Mouse (Mus musculus) adrenal gland (tissue): Measurements from ENCODE around the gene Pllp.

Source experiments
- intact Hi-C: fragments of 180-260 bp; cut with DNase I; formaldehyde crosslinking; loops from one replicate; pipeline ENCODE4 v1.15.1; 2025

Gene Pllp

DNA sequence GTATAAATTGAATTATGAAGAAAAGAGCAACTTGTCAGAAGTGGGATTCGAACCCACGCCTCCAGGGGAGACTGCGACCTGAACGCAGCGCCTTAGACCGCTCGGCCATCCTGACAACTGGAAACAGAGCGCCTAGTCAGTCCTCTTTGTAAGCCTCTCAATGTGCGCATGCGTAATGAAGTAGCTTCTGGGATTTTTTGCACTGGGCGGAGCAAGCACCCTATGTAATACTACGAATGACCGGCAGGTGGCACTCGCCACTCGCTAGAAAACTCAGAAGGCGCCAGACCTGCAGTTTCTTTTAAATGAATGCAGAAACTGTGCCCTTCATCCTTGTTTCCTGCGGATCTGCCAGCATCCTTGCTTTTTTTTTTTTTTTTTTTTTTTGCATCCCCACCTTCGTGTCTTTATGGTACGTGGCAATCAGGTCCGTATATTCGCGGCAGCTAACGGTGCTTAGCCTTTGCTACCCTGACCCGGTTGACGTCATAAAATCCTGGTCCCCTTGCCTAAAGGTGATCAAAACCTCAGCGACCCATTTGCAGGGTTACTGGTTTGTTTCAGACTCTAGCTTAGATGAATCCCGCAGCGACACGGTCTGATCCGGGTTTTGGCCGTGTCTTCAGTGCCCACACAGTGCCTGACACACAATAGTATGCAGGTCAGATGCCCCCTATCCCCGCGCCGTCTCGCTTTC lies 8.0 kb upstream of the Pllp start:
- intact Hi-C loops = loop anchor here (1.0 to 5.0 kb wide), 4 partner anchors 102 to 212 kb away; partner anchors contain the start of genes Fam192a and Rspry1

DNA sequence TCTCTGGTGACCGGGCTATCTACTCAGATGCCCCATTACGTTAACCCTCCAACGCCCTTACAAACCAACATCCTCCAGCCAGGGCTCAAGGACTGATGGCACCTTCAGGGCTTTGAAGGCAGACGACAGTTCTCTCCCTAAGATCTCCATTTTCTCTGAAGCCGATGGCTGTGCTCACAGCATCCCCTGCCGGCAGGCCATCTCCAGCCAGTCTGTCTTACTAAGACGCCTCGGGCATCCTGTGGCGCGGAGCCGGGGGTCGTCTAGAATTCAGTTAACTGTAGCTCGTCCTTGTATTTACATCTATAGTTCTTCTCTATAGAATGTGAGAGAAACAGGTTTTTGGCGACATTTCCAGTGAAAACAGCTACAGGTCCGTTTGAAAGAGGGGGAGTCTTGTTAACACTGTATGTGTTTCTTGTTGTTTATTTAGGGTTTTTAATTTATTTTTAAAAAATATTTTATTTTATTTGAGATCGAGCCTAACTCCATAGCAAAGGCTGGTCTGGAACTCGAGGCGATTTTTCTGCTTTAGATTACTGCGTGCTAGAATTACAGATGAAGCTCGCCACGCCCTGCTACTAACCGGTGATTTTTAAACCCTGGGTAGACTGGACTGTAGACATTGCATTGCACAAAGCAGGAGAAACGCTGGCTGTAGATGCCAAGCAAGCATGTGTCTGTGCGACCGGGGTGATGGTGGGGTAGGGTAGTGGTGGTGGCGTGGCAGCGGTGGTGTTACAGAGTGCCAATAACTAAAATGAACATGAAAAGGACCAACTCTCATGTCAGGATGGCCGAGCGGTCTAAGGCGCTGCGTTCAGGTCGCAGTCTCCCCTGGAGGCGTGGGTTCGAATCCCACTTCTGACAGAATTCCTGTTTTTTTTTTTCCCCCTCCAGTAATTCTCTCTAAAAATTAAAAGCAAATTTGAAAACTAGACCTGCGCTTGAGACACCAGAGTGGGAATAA lies 7.1 kb upstream of the Pllp start:
- intact Hi-C loops = loop anchor here (5.0 kb wide), 3 partner anchors 101 to 211 kb away; partner anchors contain the start of genes Fam192a and Rspry1

DNA sequence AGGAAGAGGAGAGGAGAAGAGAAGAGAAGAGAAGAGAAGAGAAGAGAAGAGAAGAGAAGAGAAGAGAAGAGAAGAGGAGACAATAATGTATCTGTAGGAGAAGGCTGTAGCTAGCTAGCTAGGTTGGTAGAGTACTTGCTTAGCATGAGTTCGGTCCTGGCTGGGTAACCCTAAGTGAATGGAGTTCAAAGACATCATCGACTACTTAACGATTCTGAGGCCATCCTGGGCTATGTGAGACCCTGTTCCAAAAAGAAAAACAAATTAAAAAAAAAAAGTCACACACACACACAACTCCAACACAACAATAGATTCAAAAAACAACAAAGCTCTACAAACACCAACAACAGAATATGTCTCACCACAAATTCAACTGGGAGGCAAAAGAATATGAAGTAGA lies 6.1 kb upstream of the Pllp start:
- intact Hi-C loops = loop anchor here (5.0 kb wide), 3 partner anchors 100 to 210 kb away; partner anchors contain the start of genes Fam192a and Rspry1

DNA sequence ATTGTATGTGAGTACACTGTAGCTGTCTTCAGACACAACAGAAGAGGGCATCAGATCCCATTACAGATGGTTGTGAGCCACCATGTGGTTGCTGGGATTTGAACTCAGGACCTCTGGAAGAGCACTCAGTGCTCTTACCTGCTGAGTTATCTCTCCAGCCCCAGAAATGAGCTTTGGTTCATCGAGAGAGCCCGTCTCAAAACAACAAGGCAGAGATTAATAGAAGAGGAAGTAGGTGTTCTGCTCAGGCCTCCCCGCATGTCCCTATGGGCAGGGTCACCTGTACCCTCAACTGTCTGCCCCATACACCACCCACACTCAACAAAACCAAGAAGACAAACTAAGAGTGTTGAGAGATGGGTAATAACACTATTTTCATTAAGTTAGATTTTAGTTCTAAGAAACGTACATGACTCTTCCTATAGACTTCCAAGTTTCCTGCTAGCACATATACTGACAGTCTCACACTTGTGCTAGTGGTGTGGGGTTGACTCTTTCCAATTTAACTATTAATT lies 4.4 kb upstream of the Pllp start:
- intact Hi-C loops = loop anchor here (5.0 kb wide), 3 partner anchors 98 to 208 kb away; partner anchors contain the start of genes Fam192a and Rspry1

DNA sequence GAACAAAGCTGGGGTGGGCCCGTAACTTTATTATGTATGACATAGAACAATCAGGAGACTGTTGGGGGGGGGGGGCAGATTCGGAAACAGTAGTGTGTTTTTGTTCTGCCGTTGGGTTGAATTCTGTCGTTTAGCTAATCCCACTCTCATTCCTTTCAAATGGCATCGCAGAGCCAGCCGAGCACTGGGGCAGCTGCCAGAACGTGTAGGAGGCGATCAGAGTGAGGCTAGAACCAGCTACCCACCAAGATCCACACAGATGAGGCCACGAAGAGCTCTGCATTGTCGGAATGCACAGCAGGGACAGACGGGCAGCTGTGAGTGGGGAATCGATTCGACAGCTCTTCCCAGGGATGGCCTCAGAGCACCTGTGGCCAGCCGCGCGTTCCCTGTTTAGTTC lies 3.3 kb upstream of the Pllp start:
- intact Hi-C loops = no loop called here

DNA sequence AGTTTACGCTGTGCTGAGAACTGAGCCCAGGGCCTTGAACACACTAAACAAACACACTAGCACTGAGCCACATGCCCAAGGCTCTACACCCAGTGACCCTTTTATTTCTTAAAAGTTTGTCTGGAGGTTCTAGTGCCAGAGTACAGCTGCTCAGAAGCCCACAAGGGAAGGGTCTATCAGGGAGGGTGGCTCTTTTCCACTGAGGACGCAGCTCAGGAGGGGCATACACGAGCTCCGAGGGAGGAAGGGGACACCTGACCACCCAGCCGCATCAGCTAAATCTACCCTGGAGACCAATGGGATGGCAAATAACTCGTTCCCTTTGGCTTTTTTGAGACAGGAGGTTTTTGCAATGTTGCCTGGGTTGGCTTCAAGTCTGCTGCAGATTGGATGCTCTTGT lies 1.9 kb upstream of the Pllp start:
- intact Hi-C loops = no loop called here

DNA sequence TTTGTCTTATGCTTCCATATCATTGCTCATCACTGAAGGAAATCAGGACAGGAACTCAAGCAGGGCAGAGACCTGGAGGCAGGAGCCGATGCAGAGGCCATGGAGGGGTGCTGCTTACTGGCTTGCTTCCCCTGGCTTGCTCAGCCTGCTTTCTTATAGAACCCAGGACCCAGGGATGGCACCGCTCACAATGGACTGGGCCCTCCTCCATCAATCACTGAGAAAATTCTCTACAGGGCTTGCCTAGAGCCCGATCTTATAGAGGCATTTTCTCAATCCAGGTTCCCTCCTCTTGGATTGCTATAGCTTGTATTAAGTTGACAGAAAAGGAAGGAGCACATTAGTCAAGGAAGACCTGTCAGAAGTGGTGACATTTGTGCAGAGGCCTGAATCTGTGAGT lies 488 bp upstream of the Pllp start:
- intact Hi-C loops = no loop called here

DNA sequence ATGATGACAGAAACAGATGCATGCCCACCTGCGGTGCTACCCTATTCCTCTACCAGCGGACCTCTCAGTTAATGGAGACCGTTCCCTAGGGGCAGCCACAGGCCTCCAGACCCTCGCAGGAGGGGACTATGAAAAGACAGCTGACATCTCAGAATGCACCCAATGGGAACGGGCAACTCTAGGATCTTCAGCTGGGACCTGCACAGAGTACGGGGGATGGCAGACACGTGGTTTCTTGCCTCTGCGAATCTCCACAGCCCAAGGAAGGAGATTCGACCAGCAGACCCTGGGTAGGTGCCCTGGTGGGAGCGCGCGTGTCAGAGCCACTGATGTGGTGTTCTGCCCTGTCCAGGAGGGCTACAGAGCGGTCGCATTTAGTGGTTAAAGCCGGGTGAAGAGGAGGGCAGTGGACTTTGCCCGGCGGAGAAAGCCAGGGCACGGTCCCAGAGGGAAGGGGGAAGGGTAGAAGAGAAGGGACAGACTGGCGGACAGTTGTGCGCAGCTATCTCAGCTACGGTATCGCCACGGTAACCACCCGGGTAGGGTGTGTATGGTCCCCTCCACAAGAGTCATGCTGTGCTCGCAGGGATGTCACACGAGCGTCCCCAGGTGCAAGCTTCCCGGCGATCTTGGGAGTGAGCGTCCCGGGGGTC lies 611 bp downstream of the Pllp start:
- intact Hi-C loops = no loop called here

DNA sequence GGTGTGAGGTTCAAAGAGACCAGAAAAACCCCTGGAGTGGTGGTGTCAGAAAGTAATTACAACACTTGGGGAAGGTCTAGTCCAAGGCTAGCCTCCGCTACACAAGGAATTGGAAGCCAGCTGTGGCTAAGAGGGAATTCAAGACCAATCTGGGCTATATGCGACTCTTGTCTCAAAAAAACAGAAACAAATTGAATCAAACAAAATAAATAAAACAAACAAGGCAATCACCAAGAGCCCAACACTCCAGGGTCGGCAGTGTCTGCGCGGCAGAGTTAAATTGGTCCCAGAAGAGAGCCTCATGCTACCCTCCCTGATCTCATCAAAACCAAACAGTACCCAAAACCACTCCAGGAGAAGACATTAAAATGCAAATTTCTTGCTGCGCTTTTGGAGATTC lies 1.4 kb downstream of the Pllp start:
- intact Hi-C loops = no loop called here

DNA sequence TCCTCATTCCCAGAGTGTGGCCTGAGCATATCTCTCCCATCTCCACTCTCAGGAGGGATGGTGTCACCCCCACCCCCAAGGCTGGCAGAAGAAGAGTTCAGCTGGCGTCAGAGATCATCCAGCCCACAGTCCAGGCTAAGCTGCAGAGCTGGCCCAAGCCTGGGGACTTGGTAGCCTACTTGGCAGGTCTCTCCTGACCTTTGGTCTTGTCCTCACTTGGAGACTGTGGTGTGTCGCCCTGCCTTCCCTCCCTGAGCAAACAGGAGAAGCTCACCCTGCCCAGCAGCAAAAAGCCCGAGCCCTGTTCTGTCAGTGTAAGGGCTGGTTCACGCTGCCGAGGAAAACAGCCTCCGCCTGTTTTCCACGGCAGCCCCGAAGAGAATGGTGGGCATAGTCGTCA lies 10.1 kb downstream of the Pllp start:
- intact Hi-C loops = no loop called here

DNA sequence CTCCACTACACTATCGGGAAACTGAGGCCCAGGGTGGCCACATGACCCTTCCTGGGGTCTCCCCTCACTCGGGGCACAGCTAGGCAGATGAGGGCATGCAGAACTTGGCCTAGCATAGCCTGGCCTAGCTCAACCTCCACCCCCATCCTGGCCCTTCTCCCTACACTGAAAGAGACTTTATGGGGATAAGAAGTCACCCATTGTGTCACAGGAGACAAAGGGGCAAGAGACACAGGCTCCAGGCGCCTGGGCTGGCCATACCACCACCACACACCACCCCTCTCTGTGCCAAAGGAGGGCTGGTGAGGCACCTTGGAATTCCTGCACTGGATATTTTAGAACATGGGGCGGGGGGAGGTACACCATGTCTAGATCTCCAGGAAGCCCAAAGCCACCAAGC lies 11.8 kb downstream of the Pllp start:
- intact Hi-C loops = no loop called here

DNA sequence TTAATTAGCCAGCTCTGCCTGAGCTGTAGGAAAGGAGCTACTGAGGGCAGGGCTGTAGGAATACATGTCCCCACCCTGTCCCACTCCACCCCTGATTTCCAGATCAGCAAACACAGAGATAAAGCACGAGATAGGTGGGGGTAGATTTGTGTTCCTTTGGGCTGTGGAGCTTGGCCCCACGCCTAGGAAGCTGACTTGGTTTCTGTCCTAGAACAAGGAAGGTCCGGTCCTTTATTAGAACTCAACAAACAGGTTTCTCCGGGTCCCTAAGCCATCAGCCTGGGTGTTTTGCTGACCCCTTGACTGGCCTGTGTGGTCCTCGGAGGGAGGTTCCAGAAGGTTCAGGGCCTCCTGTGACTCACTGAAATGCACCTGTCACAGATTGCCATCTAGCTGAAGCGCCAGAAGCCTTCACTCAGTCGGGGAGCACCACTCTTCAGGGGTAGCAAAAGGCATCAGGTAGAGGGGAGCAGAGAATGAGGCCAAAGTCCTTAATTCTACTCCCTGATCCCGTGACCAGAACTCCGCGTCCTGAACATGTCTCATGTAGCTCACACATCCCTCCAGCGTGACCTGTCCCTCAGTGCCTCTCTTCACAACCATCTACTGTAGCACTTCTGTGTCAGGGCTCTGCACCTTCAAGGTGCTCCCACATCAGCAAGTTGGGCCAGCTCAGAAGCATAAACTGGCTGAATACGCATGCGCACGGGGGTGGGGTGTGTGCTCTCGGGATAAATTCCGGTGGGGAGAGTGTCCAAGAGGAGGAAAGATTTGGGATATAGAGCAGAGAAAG lies 13.2 kb downstream of the Pllp start:
- intact Hi-C loops = no loop called here

DNA sequence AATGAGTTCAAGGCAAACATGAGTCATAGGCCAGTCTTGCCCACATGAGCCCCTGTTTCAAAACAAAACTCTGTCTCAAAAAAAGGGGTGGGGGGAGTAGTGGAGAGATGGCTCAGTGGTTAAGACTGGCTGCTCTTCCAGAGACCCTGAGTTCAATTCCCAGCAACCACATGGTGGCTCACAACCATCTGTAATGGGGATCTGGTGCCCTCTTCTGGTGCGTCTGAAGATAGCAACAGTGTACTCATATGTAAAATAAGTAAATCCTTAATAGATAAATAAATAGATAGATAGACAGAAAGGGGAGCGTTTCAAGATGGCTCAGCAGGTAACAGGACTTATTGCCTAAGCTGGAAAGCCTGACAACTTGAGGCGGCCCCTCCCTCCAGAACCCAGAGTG lies 15.7 kb downstream of the Pllp start:
- intact Hi-C loops = no loop called here

DNA sequence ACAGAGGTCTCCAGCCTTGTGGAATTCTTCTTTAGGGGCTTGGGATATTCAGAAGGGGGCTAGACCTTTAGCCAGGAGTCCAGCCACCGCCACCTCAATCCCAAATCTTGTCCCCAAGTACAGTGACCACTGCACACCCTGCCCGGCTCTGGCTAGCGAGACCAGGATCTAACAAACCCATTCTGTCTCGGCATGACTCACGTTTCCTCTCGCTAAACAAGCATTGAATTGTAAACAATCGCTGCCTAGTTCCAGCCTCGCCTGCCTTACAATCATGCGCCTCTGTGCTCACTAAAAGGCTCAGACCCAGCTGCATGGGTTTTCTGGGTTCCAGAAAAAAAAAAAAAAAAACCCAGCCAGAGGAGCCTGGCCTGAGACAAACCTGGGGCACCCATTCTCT lies 17.5 kb downstream of the Pllp start:
- intact Hi-C loops = no loop called here

DNA sequence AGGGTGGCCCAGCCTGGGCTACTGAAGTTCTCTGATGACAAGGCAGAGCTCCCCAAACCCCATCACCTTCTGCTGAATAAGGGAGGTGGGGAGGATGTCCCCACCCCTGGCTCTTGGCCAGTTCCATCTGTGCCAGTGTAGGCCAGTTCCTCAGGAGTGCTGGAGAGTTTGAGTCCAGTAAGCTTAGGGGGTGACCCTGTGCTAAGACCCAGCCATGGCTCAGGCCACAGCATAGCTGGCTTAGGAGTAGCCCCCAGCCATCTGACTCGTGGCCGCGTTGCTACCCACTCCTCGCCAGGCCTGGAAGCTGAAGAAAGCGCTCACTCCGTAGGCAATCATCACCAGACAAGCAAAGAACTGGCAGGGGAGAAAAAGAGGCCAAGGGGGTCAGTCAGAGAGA lies 20.2 kb downstream of the Pllp start:
- intact Hi-C loops = no loop called here

DNA sequence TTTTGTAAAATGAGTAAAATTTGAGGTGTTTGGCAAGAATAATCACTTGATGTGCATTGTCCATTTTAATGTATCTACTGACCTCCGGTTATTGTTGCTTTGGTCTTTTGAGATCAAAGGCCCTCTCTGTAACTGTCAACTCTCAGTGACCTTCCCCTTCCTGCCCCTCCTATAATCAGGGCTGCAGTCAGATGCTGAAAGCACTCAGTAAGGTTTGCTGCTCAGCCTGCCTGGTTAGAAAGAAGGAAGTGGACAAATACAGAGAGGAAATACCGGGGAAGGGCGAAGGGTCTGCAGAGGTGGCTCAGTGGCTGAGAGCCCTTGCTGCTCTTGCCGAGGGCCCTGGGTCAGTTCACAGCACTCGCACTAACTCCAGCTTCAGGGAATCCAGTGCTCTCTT lies 21.7 kb downstream of the Pllp start:
- intact Hi-C loops = no loop called here

DNA sequence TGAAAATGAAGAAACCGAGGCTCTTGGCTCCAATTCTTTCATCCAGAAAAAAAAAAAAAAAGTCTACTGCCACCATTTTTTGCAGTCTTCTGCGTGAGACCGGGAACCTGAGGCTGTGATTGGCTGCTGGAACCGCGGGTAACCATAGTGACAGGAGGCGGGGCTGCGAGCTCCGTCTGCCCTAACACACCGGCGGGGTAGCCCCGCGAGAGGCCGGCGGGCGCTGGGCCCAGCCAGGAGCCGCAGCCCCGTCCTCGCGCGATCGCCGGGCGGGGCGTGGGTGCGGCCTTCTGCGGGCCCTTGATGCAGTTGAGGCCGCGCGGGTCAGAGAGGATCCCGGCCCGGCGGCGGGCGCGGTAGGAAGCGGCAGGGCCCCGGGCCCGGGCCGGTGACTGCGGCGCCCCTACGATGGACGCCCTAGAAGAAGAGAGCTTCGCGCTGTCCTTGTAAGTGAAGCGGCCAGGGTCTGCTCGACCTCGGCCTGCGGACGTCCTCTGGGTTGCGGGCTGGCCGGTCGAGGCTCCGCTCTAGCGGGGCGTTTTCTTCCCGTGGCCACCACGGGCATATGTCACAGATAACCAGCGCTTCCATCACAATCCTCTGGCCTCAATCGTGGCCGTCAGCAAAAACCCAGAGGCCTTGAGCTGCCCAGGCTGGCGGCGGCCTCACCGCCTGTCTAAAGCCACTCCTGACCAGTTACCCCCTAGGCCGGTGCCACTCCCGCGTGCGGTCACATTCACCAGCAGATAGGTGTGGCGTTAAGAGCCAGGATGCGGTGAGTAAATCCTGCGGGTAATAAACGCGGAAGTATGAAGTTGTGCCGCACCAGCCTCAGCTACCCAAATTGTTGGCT lies 29.4 kb downstream of the Pllp start, which contains the start of gene Arl2bp:
Arl2bp (plus strand) TSS at position 145 of the 853 bp plus-strand sequence.
- intact Hi-C loops = no loop called here

DNA sequence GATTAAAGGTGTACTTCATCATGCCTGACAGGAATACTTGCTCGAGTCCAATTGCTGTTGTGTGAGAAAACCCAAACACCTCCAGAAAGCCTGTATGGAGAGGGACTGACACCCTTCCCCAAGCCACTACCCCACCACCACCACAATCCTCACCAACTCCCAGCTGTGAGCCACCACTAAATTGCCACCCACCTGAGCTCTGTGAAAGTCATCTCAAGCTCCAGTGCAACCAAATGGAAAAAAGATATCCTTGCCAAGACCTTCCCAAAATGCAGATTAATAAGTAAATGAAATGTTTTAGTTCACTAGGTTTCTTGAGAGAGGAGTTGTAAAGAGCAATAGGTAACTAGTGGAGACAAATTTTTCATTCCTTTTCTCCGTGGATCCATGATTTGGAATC lies 31.4 kb downstream of the Pllp start:
- intact Hi-C loops = no loop called here

DNA sequence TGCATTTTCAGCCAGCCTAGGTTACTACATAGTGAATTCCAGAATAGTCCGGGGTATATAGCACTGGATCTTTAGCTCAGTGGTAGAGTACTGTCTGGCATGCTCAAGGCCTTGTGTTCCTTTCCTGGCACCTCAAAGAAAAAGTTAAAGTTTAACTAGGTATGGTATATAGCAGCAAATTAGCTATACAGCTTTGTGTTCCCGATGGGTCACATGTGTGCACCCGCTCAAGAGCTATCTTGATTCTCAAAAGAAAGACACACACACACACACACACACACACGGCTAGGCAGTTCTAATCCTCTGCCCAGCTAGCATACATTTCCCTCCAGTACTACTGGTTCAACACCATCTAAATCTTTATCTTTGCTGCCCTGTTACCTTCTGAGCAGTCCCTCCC lies 35.7 kb downstream of the Pllp start:
- intact Hi-C loops = no loop called here

DNA sequence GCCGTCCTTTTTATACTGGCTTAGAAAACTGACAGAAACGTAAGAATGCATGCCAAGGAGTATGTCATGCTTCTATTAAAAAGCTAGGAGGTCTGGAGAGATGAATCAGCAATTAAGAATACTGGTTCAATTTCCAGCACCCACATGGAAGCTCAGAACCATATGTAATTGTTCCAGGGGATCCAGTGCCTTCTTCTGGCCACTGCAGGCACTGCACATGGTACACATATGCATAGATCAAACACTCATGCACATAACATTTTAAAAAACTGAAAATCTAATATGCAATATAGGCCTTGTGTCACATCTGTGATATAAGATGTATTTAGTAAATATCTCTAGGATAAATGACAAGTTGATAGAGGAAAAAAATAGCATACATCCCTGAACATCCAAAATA lies 38.0 kb downstream of the Pllp start:
- intact Hi-C loops = no loop called here
